Mouse (Mus musculus) kidney, embryonic 14.5 days (tissue): ENCODE data around the gene Tom1l2. TPM values are rescaled to one million over a fixed set of nuclear protein-coding genes. Genes with fewer than 3 reads are reported as not detected.

Source experiments
- ATAC-seq: fragments of 200-750 bp; cut with Nextera tagmentation; 2 replicates; pipeline ENCODE4 v1.8.0; 2017; ENCODE audit warnings: moderate number of reproducible peaks, mild to moderate bottlenecking, moderate TSS enrichment, moderate library complexity; ENCODE audit not compliant: low FRiP score, low TSS enrichment
- H3K27ac ChIP-seq: fragments of 300-500 bp; sonication (generic); 2 replicates; pipeline ENCODE4 v1.5.1; 2014; ENCODE audit warnings: low read depth, mild to moderate bottlenecking, low read length, moderate library complexity, mixed read lengths
- H3K27me3 ChIP-seq: fragments of 300-500 bp; sonication (generic); 2 replicates; pipeline ENCODE4 v1.6.1; 2014; ENCODE audit warnings: mild to moderate bottlenecking, low read length; ENCODE audit not compliant: control insufficient read depth, insufficient read depth
- H3K36me3 ChIP-seq: fragments of 300-500 bp; sonication (generic); 2 replicates; pipeline ENCODE4 v1.6.1; 2014; ENCODE audit warnings: low read length, mixed read lengths; ENCODE audit not compliant: control insufficient read depth, insufficient read depth
- H3K4me1 ChIP-seq: fragments of 300-500 bp; sonication (generic); 2 replicates; pipeline ENCODE4 v1.6.1; 2014; ENCODE audit warnings: low read length, mixed read lengths; ENCODE audit not compliant: control insufficient read depth, insufficient read depth
- H3K4me2 ChIP-seq: fragments of 300-500 bp; sonication (generic); replicated peaks from 2 replicates; pipeline ENCODE4 v1.6.1; 2014; ENCODE audit warnings: low read depth, mild to moderate bottlenecking, low read length
- H3K4me3 ChIP-seq: fragments of 300-500 bp; sonication (generic); 2 replicates; pipeline ENCODE4 v1.5.1; 2014; ENCODE audit warnings: mild to moderate bottlenecking, low read length
- H3K9ac ChIP-seq: fragments of 300-500 bp; sonication (generic); 2 replicates; pipeline ENCODE4 v1.6.1; 2014; ENCODE audit warnings: low read depth, mild to moderate bottlenecking, low read length, moderate library complexity
- H3K9me3 ChIP-seq: fragments of 300-500 bp; sonication (generic); 2 replicates; pipeline ENCODE4 v1.6.1; 2016; ENCODE audit warnings: low read length; ENCODE audit not compliant: control insufficient read depth
- WGBS: fragments of 180-500 bp; shearing (Covaris S2); extraction: QIAGEN DNeasy Blood & Tissue Kit; methylation state at CpG from one replicate; pipeline ENCODE4 v1.1.7; 2014; 5-methylcytosine and 5-hydroxymethylcytosine counted together
- polyA plus RNA-seq: library from polyadenylated mRNA; unstranded; fragments of >200 nt; fragmentation: Nextera tagmentation; extraction: Ambion mirVana; gene quantifications from 2 replicates; pipeline ENCODE4 v1.2.1, GENCODE M21; 2014

The Tom1l2 gene
- polyA plus RNA-seq, 1 experiment from 2014 or later, result 19.3 TPM

GRCm38 (mm10) chr11:60293683-60294629 lies 58.7 kb downstream of the Tom1l2 start:
- Histone ChIP-seq H3K4me2 (no peak overlapping the region), H3K4me3 (no peak overlapping the region), H3K9ac (no peak overlapping the region), H3K4me1 (peaks cover 30% of the 10 kb centered on the region; the same call in 1 of the 2 replicates), H3K27me3 (no peaks in the 10 kb centered on the region), H3K36me3 (no peaks in the 10 kb centered on the region), H3K9me3 (no peaks in the 10 kb centered on the region), H3K27ac (0 out of 2 replicates have a peak overlapping the region, but pooled peaks have one; percentile 42)
- WGBS, result 65% methylated on average over 6 of the region's 6 CpGs
- no peak for ATAC-seq

- Histone ChIP-seq H3K9ac (no peak overlapping the region), H3K4me2 (no peak overlapping the region), H3K4me1 (peaks cover 30% of the 10 kb centered on the region; the same call in 1 of the 2 replicates), H3K27me3 (no peaks in the 10 kb centered on the region), H3K9me3 (no peaks in the 10 kb centered on the region), H3K4me3 (no peak overlapping the region), H3K36me3 (no peaks in the 10 kb centered on the region), H3K27ac (0 out of 2 replicates have a peak overlapping the region, but pooled peaks have one; percentile 30)
- 38% methylated on average over 2 of the region's 2 CpGs for WGBS
- peak; percentile 85 for ATAC-seq
These were observed 60.0 kb downstream of the Tom1l2 start for GRCm38 (mm10) chr11:60292718-60293117.

GRCm38 (mm10) chr11:60288980-60289379 lies 63.7 kb downstream of the Tom1l2 start:
- ATAC-seq, result no peak
- Histone ChIP-seq H3K36me3 (no peaks in the 10 kb centered on the region), H3K27me3 (no peaks in the 10 kb centered on the region), H3K4me2 (no peak overlapping the region), H3K27ac (no peak overlapping the region), H3K9me3 (no peaks in the 10 kb centered on the region), H3K4me1 (peaks cover 16% of the 10 kb centered on the region; the same call in 1 of the 2 replicates), H3K4me3 (no peak overlapping the region), H3K9ac (no peak overlapping the region)
- 48% methylated on average over 5 of the region's 5 CpGs for WGBS

- no peaks in the 10 kb centered on the region for H3K9me3 ChIP-seq
- no peak overlapping the region for H3K27ac ChIP-seq
- H3K4me1 ChIP-seq, result no peaks in the 10 kb centered on the region
- no peaks in the 10 kb centered on the region for H3K36me3 ChIP-seq
- 89% methylated on average over 4 of the region's 4 CpGs for WGBS
- no peak overlapping the region for H3K4me2 ChIP-seq
- no peaks in the 10 kb centered on the region for H3K27me3 ChIP-seq
- no peak for ATAC-seq
- no peak overlapping the region for H3K9ac ChIP-seq
- H3K4me3 ChIP-seq, result no peak overlapping the region
These were observed 66.4 kb downstream of the Tom1l2 start for GRCm38 (mm10) chr11:60286311-60286710.

- no peak for ATAC-seq
- no peaks in the 10 kb centered on the region for H3K36me3 ChIP-seq
- WGBS, result 61% methylated on average over 11 of the region's 11 CpGs
- H3K4me3 ChIP-seq, result no peak overlapping the region
- no peak overlapping the region for H3K4me2 ChIP-seq
- peaks cover 6% of the 10 kb centered on the region; the same call in 1 of the 2 replicates for H3K4me1 ChIP-seq
- H3K27ac ChIP-seq, result no peak overlapping the region
- H3K27me3 ChIP-seq, result no peaks in the 10 kb centered on the region
- no peak overlapping the region for H3K9ac ChIP-seq
- H3K9me3 ChIP-seq, result no peaks in the 10 kb centered on the region
These were observed 72.0 kb downstream of the Tom1l2 start for GRCm38 (mm10) chr11:60280429-60281414.

GRCm38 (mm10) chr11:60279483-60279882 lies 73.2 kb downstream of the Tom1l2 start:
- H3K27ac ChIP-seq, result no peak overlapping the region
- H3K36me3 ChIP-seq, result peaks cover 3% of the 10 kb centered on the region; the same call in 1 of the 2 replicates
- WGBS, result 80% methylated on average over 5 of the region's 5 CpGs

GRCm38 (mm10) chr11:60277771-60278170 lies 74.9 kb downstream of the Tom1l2 start:
- H3K9ac ChIP-seq, result no peak overlapping the region
- H3K4me1 ChIP-seq, result peaks cover 15% of the 10 kb centered on the region
- peaks cover 3% of the 10 kb centered on the region; the same call in 1 of the 2 replicates for H3K36me3 ChIP-seq
- no peak for ATAC-seq
- no peaks in the 10 kb centered on the region for H3K27me3 ChIP-seq
- 48% methylated on average over 5 of the region's 5 CpGs for WGBS
- no peaks in the 10 kb centered on the region for H3K9me3 ChIP-seq
- H3K4me3 ChIP-seq, result no peak overlapping the region
- H3K27ac ChIP-seq, result no peak overlapping the region
- no peak overlapping the region for H3K4me2 ChIP-seq

More at GRCm38 (mm10) chr11:60279483-60279882, 73.2 kb downstream of the Tom1l2 start:
- no peak for ATAC-seq
- no peak overlapping the region for H3K9ac ChIP-seq
- no peak overlapping the region for H3K4me3 ChIP-seq
- H3K4me1 ChIP-seq, result peaks cover 9% of the 10 kb centered on the region
- no peak overlapping the region for H3K4me2 ChIP-seq
- no peaks in the 10 kb centered on the region for H3K27me3 ChIP-seq
- no peaks in the 10 kb centered on the region for H3K9me3 ChIP-seq

- H3K36me3 ChIP-seq, result peaks cover 3% of the 10 kb centered on the region; the same call in 1 of the 2 replicates
- ATAC-seq, result no peak
- 77% methylated on average over 8 of the region's 8 CpGs for WGBS
- H3K4me2 ChIP-seq, result no peak overlapping the region
- H3K27me3 ChIP-seq, result no peaks in the 10 kb centered on the region
- H3K9ac ChIP-seq, result no peak overlapping the region
- peaks cover 15% of the 10 kb centered on the region for H3K4me1 ChIP-seq
- H3K27ac ChIP-seq, result no peak overlapping the region
- H3K4me3 ChIP-seq, result no peak overlapping the region
- H3K9me3 ChIP-seq, result no peaks in the 10 kb centered on the region
These were observed 75.5 kb downstream of the Tom1l2 start for GRCm38 (mm10) chr11:60277164-60277740.
